Mouse (Mus musculus) gastrocnemius, adult 18-20 months (tissue): ENCODE measurements around the gene Hpgds. TPM values are rescaled to one million over a fixed set of nuclear protein-coding genes. Genes with fewer than 3 reads are reported as not detected.

Source experiments
- DNase-seq: peaks from one replicate; pipeline ENCODE4 v3.0.0; 2021; ENCODE audit warnings: low spot score
- long read RNA-seq, 2 experiments: library from polyadenylated mRNA; stranded (forward); transcript quantifications; one replicate each; pipeline ENCODE4 v2.0.0; 2021
- total RNA-seq, 2 experiments: library from RNA; stranded (reverse); gene quantifications; 2 replicates each; pipeline ENCODE4 v1.2.3; 2021

Hpgds gene
- under 1 TPM; 0.47 to 0.55 TPM for total RNA-seq
- long read RNA-seq, experiment 1: 0 reads
- long read RNA-seq, experiment 2: 0 reads

- DNase-seq: no peak
These were observed at the start of gene Hpgds for GRCm38 (mm10) chr6:65144621-65145205. Gene Hpgds (minus strand): TSS chr6:65144908.

DNA sequence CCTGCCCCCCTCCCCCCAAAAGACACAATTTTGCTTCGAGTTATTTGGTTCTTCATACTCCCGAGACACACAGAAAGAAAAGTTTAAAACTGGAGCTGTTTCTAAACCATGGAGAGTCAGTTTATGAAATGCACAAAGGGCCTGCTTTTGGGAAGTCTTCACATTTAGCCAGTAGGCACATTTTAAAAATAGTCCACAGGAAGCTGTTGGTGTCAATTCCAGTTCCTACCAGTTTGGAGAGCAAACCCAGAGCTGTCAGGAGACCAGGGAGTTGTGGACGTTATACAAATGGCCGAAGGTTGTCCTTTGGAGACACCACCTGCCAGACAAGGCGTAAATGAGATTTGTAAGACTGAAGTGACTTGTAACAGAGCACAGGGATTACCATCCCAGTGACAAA, 20.3 kb upstream of the Hpgds start:
- DNase-seq: no peak

GRCm38 (mm10) chr6:65164137-65164536, 19.4 kb upstream of the Hpgds start:
- no peak for DNase-seq

GRCm38 (mm10) chr6:65159381-65159942, 14.8 kb upstream of the Hpgds start:
- DNase-seq: no peak

DNA sequence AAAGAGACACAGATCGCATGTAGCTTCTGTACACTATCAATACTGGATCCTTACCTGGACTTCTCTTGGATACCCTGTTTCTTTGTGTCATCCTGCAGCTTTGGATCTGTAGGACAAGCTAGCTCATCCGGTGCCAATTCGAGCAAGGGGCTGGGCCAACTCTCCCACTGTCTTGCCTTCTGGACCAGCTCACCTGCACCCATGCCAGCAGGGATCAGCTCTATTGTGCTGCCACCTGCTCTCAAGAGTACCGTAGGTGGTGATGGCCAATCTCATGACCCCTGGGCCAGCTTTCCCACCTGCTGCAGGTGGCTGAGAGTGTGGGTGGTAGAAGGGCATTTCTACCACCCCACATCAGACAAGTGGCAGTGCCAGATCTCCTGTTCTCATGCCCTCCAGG, 12.3 kb upstream of the Hpgds start:
- no peak for DNase-seq

GRCm38 (mm10) chr6:65153570-65153969, 8.9 kb upstream of the Hpgds start:
- DNase-seq: no peak

GRCm38 (mm10) chr6:65150703-65151102, 6.0 kb upstream of the Hpgds start:
- DNase-seq: no peak

DNA sequence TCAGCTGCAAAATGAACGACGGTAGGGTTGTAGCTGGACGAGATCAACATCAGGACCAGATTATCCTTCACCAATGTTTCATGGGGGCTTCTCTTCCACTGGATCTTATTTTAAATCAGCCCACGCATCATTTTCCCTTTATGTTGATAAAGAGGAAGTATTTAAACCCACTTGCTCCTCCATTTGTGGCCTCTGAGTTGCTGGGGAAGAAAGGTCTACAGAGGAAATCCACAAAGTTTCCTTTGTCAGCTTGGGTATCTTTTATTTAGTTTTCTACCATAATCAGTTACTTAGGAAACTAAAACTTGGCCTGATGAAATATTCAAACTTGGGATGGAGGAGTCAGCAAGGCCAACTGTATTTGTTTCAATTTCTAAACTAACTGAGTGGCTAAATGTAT, 1.7 kb upstream of the Hpgds start:
- no peak for DNase-seq

DNA sequence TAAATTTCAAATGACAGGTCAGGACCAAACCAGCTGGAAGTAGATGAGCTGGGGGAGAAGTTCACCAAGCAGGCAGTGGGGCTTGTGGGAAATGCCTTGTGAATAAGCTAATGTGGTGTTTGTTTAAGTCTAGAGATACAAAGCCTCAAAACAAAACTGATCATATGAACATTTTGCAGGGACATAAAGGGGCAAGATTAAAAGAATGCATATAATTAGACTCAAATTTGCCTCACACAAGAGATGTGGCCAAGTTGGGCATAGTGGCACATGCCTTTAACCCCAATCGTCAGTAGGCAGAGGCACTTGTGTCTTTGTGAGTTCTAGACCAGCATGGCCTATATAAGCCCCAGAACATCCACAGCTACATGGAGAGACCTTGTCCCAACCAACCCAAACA, 2.4 kb downstream of the Hpgds start:
- DNase-seq: no peak

DNA sequence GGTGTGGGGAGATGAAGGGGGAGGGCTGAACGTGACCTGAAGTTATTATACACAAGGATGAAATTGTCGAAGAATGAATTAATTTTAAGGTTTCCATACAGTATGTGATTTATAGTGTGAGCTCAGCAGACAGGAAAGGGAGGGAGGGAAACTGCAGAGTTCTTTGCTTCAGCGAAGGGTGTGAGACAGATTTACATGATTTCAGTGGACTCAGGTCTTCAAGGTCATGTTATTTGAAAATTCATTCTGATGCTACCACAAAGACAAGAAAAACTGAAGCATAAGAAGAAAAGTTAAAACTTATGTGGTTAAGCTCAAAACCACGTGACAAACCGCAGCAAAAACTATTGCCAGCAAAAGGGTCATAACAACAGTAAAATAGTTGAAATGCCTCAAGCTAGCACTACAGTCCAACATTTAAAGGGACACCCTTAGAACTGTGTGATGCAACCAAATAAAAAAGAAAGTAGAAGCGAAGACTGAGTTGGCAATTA, 3.9 kb downstream of the Hpgds start:
- DNase-seq: no peak

GRCm38 (mm10) chr6:65140082-65140749, 4.5 kb downstream of the Hpgds start:
- DNase-seq: no peak

- DNase-seq: no peak
These were observed 6.5 kb downstream of the Hpgds start for GRCm38 (mm10) chr6:65138243-65138642.

DNA sequence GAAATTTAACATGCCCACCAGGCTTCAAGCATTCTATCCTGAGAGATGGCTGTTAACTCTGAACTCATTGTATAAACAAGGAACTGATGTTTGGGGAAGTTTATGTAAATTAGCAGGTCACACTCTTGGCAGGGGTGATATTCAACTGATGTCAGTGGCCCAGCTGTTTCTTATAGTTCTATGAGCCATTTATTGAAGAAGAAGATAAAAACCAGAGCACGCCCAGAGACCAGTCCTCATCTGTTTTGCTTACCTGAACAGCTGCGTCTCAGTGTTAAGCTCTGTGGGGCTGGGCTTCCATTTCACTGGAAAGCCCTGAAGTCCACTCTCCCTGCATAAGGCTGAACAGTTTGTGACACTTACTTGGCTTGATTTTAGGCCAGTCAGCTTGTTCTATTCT, 6.9 kb downstream of the Hpgds start:
- no peak for DNase-seq

- no peak for DNase-seq
These were observed 12.3 kb downstream of the Hpgds start for GRCm38 (mm10) chr6:65132376-65132775.

DNA sequence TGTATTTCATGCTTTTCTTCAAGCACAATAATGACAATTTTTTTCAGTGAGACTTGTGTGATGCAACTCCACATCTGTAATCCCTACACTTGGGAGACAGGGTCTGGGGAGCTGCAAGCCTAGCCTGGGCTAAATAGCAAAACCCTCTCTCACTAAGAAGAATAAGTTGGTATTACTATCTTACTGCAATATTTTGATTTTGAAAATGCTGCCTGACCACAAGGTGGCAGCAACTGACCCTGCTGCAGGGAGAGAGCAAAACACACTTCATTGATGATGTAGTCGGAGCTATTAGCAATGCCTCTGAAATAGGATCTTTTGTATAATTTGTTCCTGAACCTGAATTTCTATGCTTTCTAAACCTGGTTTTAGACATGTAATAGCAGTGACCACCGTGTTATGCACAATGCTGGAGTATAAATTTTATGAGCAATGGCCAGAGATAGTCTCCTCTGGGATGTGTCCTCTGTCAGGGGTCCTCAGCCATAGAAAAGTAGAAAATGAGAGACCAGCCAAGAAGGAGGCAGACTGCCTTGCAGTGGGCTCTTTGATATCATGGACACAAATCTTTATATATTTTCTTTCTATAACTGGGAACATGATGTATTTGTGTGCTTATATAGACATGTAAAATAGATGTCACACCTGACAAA, 18.5 kb downstream of the Hpgds start:
- DNase-seq: peak; percentile 18

DNA sequence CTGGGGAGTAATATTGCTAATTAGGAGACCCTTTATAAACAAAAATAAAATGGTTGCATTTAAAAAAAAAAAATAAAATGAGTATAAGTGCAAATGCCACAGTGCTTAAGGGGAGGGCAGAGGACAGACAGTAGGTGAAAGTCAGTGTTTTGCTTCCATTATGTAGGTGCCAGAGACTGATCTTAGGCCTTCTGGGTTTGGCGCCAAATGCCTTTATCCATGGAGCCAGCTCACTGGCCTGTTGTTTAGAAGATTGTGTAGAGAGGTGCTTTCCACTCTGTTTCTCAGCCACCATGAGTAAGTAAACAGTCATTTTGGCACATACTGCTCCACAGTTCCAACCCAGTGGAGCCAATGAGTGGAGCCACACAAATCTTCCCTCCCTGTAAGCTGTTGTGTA, 27.2 kb downstream of the Hpgds start:
- no peak for DNase-seq

- no peak for DNase-seq
These were observed 29.8 kb downstream of the Hpgds start for GRCm38 (mm10) chr6:65114902-65115301.

GRCm38 (mm10) chr6:65079139-65079538, 65.6 kb downstream of the Hpgds start:
- DNase-seq: no peak

DNA sequence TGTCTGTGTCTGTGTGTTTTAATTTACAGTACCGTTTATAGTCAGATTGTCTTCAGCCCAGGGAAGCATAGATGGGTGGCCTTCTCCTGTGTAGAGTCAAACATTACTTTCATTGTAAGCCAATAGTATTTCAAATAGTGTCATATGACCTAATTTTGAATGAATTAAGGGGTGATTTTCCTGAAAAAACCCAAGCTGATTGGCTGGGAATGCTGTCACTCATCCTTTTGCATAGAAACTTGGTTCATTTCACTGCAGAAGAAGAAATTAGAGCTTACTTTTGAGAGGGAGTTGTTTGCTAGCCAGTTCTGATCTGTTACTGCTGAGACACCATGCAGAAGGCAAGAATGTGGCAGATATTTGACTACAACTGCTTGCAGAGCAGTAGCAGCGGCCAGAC, 69.5 kb downstream of the Hpgds start:
- DNase-seq: no peak
